Mouse (Mus musculus) kidney, postnatal 0 days (tissue): ENCODE data around the gene Lrrk2. TPM values are rescaled to one million over a fixed set of nuclear protein-coding genes. Genes with fewer than 3 reads are reported as not detected.

ENCODE experiments used
- ATAC-seq: fragments of 200-750 bp; cut with Nextera tagmentation; replicated peaks from 2 replicates; pipeline ENCODE4 v1.8.0; 2017; ENCODE audit warnings: low read depth, moderate number of reproducible peaks, moderate TSS enrichment, moderate library complexity; ENCODE audit not compliant: low FRiP score
- DNase-seq: peaks from one replicate; pipeline ENCODE4 v3.0.0-alpha.2; 2016; ENCODE audit warnings: low spot score
- H3K27ac ChIP-seq: fragments of 300-500 bp; sonication (generic); 2 replicates; pipeline ENCODE4 v1.5.1; 2014; ENCODE audit warnings: mild to moderate bottlenecking
- H3K27me3 ChIP-seq: fragments of 300-500 bp; sonication (generic); 2 replicates; pipeline ENCODE4 v1.6.1; 2014; ENCODE audit warnings: low read length, mixed read lengths; ENCODE audit not compliant: insufficient read depth
- H3K36me3 ChIP-seq: fragments of 300-500 bp; sonication (generic); 2 replicates; pipeline ENCODE4 v1.6.1; 2014; ENCODE audit warnings: low read length, mixed read lengths; ENCODE audit not compliant: insufficient read depth
- H3K4me1 ChIP-seq: fragments of 300-500 bp; sonication (generic); replicated peaks from 2 replicates; pipeline ENCODE4 v1.6.1; 2014; ENCODE audit warnings: antibody characterized with exemption, low read length, mixed read lengths; ENCODE audit not compliant: insufficient read depth
- H3K4me2 ChIP-seq: fragments of 300-500 bp; sonication (generic); 2 replicates; pipeline ENCODE4 v1.6.1; 2014; ENCODE audit warnings: mild to moderate bottlenecking, low read length, moderate library complexity, mixed read lengths
- H3K4me3 ChIP-seq: fragments of 300-500 bp; sonication (generic); replicated peaks from 2 replicates; pipeline ENCODE4 v1.5.1; 2014; ENCODE audit warnings: low read depth, low read length
- H3K9ac ChIP-seq: fragments of 300-500 bp; sonication (generic); 2 replicates; pipeline ENCODE4 v1.6.1; 2014; ENCODE audit warnings: low read depth, low read length
- H3K9me3 ChIP-seq: fragments of 300-500 bp; sonication (generic); replicated peaks from 2 replicates; pipeline ENCODE4 v1.6.1; 2016; ENCODE audit warnings: low read length, inconsistent platforms, mixed read lengths
- CTCF ChIP-seq: IDR thresholded peaks from 2 replicates; pipeline ENCODE4 v1.5.1; 2016; ENCODE audit warnings: antibody characterized with exemption, low read depth, mild to moderate bottlenecking, moderate library complexity
- WGBS: fragments of 180-500 bp; shearing (Covaris S2); extraction: QIAGEN DNeasy Blood & Tissue Kit; methylation state at CpG from one replicate; pipeline ENCODE4 v1.1.7; 2014; 5-methylcytosine and 5-hydroxymethylcytosine counted together
- polyA plus RNA-seq: library from polyadenylated mRNA; unstranded; fragments of >200 nt; fragmentation: Nextera tagmentation; extraction: Ambion mirVana; gene quantifications from 2 replicates; pipeline ENCODE4 v1.2.1, GENCODE M21; 2015

Gene Lrrk2
- polyA plus RNA-seq = 11.3 and 11.4 TPM in 2 replicates

- WGBS = 1% methylated on average over 40 of the region's 40 CpGs
- TF ChIP-seq CTCF = 0 out of 2 replicates have a peak, but pooled peaks have one; percentile 19
These were observed at the start of gene Lrrk2 for GRCm38 (mm10) chr15:91672645-91673568. Lrrk2 (plus strand) TSS chr15:91673175.

GRCm38 (mm10) chr15:91624475-91624874, 48.5 kb upstream of the Lrrk2 start:
- no peak overlapping the region for H3K4me3 ChIP-seq
- TF ChIP-seq CTCF = no peak
- ATAC-seq (no peak), DNase-seq (no peak)
- H3K36me3 ChIP-seq = no peaks in the 10 kb centered on the region
- H3K9ac ChIP-seq = no peak overlapping the region
- H3K4me2 ChIP-seq = no peak overlapping the region
- WGBS = 92% methylated on average over 2 of the region's 2 CpGs
- no peaks in the 10 kb centered on the region for H3K9me3 ChIP-seq
- H3K27ac ChIP-seq = no peak overlapping the region
- no peaks in the 10 kb centered on the region for H3K27me3 ChIP-seq
- H3K4me1 ChIP-seq = no peaks in the 10 kb centered on the region

More at GRCm38 (mm10) chr15:91672645-91673568, at the start of gene Lrrk2:
- peak within 1 kb of the TSS; percentile 87 for H3K27ac ChIP-seq
- peak; percentile 97 for ATAC-seq
- H3K27me3 ChIP-seq = no peaks in the 10 kb centered on the region
- DNase-seq = peak; percentile 93
- peak within 1 kb of the TSS; percentile 70 for H3K9ac ChIP-seq
- peak within 1 kb of the TSS; percentile 65 for H3K4me3 ChIP-seq
- peak within 1 kb of the TSS; percentile 77 for H3K4me2 ChIP-seq
- H3K9me3 ChIP-seq = no peaks in the 10 kb centered on the region
- H3K36me3 ChIP-seq = no peaks in the 10 kb centered on the region
- H3K4me1 ChIP-seq = 0 out of 2 replicates have a peak, but pooled peaks cover 9% of the 10 kb centered on the region

- H3K27ac ChIP-seq = no peak overlapping the region
- TF ChIP-seq CTCF = no peak
- H3K27me3 ChIP-seq = no peaks in the 10 kb centered on the region
These were observed 43.8 kb upstream of the Lrrk2 start for GRCm38 (mm10) chr15:91629137-91629536.

GRCm38 (mm10) chr15:91632473-91632872, 40.5 kb upstream of the Lrrk2 start:
- ATAC-seq = no peak
- no peaks in the 10 kb centered on the region for H3K9me3 ChIP-seq
- no peak for TF ChIP-seq CTCF
- no peaks in the 10 kb centered on the region for H3K36me3 ChIP-seq
- H3K27me3 ChIP-seq = no peaks in the 10 kb centered on the region
- no peaks in the 10 kb centered on the region for H3K4me1 ChIP-seq
- H3K4me3 ChIP-seq = no peak overlapping the region
- no peak overlapping the region for H3K9ac ChIP-seq
- no peak for DNase-seq
- 86% methylated on average over 4 of the region's 4 CpGs for WGBS
- H3K27ac ChIP-seq = no peak overlapping the region
- H3K4me2 ChIP-seq = no peak overlapping the region

More at GRCm38 (mm10) chr15:91629137-91629536, 43.8 kb upstream of the Lrrk2 start:
- no peaks in the 10 kb centered on the region for H3K9me3 ChIP-seq
- H3K9ac ChIP-seq = no peak overlapping the region
- H3K4me3 ChIP-seq = no peak overlapping the region
- H3K36me3 ChIP-seq = no peaks in the 10 kb centered on the region
- DNase-seq = no peak
- WGBS = 77% methylated on average over 3 of the region's 3 CpGs
- ATAC-seq = no peak
- H3K4me2 ChIP-seq = no peak overlapping the region
- H3K4me1 ChIP-seq = no peaks in the 10 kb centered on the region

GRCm38 (mm10) chr15:91633051-91633450, 39.9 kb upstream of the Lrrk2 start:
- Histone ChIP-seq H3K36me3 (no peaks in the 10 kb centered on the region), H3K4me3 (no peak overlapping the region), H3K27ac (no peak overlapping the region), H3K4me2 (no peak overlapping the region), H3K9me3 (no peaks in the 10 kb centered on the region), H3K4me1 (no peaks in the 10 kb centered on the region), H3K27me3 (no peaks in the 10 kb centered on the region), H3K9ac (no peak overlapping the region)
- WGBS = 76% methylated on average over 9 of the region's 9 CpGs
- no peak for ATAC-seq
- no peak for TF ChIP-seq CTCF
- no peak for DNase-seq

GRCm38 (mm10) chr15:91633806-91634205, 39.2 kb upstream of the Lrrk2 start:
- Histone ChIP-seq H3K36me3 (no peaks in the 10 kb centered on the region), H3K27ac (no peak overlapping the region), H3K4me3 (no peak overlapping the region), H3K4me1 (no peaks in the 10 kb centered on the region), H3K4me2 (no peak overlapping the region), H3K9ac (no peak overlapping the region), H3K27me3 (no peaks in the 10 kb centered on the region), H3K9me3 (no peaks in the 10 kb centered on the region)
- 59% methylated on average over 6 of the region's 6 CpGs for WGBS
- no peak for ATAC-seq
- TF ChIP-seq CTCF = no peak
- no peak for DNase-seq
